Mouse (Mus musculus): ENCODE data around the gene Usp35.

DNA sequence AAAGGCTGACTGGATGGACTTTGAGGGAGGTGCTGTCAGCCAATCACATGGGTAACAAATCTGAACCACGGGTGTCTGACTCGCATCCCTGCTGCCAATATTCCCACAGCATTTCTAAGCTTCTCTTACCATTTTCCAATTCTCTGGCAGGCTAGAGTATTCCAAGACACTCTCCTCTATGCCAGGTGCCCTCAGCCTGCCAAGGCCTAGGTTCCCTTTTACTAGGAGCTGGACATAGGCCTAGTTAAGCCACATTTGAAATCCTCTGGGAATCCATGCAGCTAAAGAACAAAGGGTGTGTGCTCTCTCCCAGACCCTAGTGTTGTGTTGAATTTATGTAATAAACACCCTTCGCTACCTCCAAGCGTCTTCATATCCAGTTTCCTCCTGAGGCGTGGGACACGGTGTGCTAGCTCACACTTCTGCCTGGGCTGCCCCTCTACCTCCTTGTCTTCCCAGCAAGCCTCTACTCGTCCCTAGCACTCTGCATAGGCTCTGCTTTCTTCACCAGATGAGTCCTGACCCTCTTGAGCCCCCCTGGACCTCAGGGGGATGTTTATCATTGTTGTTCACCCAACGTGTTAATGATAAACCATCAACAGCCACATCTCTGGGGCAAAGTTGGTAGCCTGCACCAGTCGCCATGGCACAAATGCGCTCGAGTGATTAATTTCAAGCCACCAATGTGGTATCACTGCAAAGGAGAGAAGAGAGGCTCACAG is 20.1 kb upstream of the Usp35 start:
- TF ChIP-seq CTCF (IDR thresholded peaks at IDR 0.05; ENCODE audit: low read depth), result no peak
- no peak for TF ChIP-seq EP300 (IDR thresholded peaks at IDR 0.05; ENCODE audit: low read depth)

Measured in heart, postnatal 0 days (tissue).